Mouse (Mus musculus) right cerebral cortex, postnatal 14 days (tissue): ENCODE results near the gene Eif2b5.
"Not testable (repeated sequence)": the region's sequence is repeated elsewhere in the genome, so short reads cannot be mapped to it uniquely, and the experiment has no call there.

ENCODE experiments used
- DNase-seq: peaks from one replicate; pipeline ENCODE4 v3.0.0; 2022

Gene Eif2b5

GRCm38 (mm10) chr16:20498677-20499475 lies at the start of gene Eif2b5:
Gene Eif2b5, plus strand, starts transcription at chr16:20498817.
- peak; percentile 83 for DNase-seq

- no peak for DNase-seq
These were observed 46.8 kb upstream of the Eif2b5 start for GRCm38 (mm10) chr16:20451774-20452173.

- no peak for DNase-seq
These were observed 44.4 kb upstream of the Eif2b5 start for GRCm38 (mm10) chr16:20454155-20454654.

DNA sequence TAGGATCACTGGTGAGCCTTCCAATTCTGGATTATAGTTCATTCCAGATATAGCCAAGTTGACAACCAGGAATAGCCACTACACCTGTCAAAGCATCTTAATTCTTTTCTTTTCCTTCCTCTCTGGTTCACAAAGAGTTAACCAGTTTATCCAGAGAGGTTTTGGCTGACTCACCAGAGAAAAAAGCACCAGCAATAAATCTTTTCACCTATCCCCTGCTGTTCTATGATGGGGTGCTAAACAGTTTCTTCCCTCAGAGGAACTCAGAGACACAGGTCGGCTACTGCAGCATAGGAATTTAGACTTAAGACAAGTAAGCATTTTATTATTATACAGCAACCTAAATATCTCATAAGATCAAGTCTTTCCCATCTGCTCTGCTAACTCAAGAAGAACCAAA lies 42.5 kb upstream of the Eif2b5 start:
- DNase-seq, result no peak

GRCm38 (mm10) chr16:20458736-20459135 lies 39.9 kb upstream of the Eif2b5 start:
- DNase-seq, result not testable (repeated sequence)

DNA sequence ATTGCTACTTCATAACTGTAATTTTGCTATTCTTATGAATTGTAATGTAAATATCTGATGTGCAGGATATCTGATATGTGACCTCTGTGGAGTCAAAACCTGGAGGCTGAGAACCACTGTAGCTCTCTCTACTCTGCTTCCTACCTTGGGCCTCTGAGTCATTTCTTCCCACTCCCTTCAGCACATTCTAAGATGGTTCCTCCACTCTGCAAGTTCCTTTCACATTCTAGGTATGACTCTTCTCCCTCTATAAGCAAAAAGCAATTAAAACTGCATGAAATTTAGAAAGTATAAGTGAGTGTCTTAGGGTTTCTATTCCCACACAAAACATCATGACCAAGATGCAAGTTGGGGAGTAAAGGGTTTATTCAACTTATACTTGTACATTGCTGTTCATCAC lies 33.9 kb upstream of the Eif2b5 start:
- no peak for DNase-seq

- no peak for DNase-seq
These were observed 27.6 kb upstream of the Eif2b5 start for GRCm38 (mm10) chr16:20470981-20471380.

- no peak for DNase-seq
These were observed 26.9 kb upstream of the Eif2b5 start for GRCm38 (mm10) chr16:20471686-20472085.

- DNase-seq, result no peak
These were observed 24.9 kb upstream of the Eif2b5 start for GRCm38 (mm10) chr16:20473748-20474147.

- DNase-seq, result no peak
These were observed 24.4 kb upstream of the Eif2b5 start for GRCm38 (mm10) chr16:20474211-20474610.

DNA sequence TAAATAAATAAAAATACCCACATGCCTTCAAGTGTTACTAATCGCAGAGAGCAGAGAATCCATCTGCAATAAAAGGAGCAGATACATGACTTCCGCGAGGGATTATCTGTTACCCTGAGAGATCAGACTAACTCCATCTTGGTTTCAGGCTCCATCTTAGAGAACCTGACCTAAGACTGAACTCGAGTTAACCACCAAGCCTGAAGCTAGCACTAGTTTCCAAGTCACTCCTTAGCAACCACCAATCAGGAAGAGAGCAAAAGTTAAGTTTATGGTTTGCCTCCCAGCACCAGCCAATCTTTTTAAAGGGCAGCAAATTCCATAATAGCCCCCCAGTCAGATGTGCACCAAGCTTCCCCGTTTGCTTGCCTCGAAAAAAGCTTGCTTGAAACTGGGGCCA lies 23.8 kb upstream of the Eif2b5 start:
- no peak for DNase-seq

DNA sequence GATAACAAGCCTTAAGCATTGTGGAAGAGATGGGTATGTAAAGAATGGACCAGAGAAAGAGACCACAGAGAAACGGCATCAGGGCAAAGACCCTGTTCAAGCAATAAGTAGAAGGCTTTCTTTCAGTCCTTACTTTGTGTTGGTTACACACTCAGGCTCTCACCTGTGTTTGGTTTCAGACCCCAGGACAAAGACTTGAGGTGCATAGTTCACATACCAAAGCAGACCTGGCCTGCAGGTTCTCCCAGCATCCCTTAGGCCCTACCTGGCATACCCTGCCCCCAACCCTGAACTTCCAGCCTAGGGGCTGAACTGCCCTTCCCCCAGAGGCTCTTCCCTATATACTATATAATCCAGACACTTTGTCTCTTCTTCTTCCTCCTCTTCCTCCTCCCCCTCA lies 23.3 kb upstream of the Eif2b5 start:
- no peak for DNase-seq

DNA sequence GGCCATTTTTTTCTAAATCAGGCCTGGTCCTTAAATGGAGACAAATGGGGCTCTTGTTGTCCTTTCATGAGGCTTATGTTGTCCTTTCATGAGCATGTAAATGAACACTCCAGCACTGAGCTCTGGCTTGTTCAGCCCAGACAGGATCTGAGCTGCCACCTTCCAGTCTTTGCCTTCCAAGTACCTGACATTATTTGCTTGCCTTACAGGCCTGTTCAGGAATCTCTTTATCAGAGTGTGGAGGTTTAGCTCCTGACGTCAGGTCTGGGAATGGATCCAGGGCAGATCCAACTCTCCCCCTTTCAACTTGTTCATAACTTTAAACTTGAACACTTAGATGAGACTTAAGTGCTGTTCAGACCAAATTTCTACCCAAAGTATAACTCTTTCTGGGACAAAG lies 21.8 kb upstream of the Eif2b5 start:
- no peak for DNase-seq

- DNase-seq, result no peak
These were observed 21.3 kb upstream of the Eif2b5 start for GRCm38 (mm10) chr16:20477270-20477669.

- DNase-seq, result no peak
These were observed 20.1 kb upstream of the Eif2b5 start for GRCm38 (mm10) chr16:20478504-20478903.

GRCm38 (mm10) chr16:20479026-20479760 lies 19.4 kb upstream of the Eif2b5 start:
- DNase-seq, result not testable (repeated sequence)

GRCm38 (mm10) chr16:20480115-20480514 lies 18.5 kb upstream of the Eif2b5 start:
- no peak for DNase-seq

DNA sequence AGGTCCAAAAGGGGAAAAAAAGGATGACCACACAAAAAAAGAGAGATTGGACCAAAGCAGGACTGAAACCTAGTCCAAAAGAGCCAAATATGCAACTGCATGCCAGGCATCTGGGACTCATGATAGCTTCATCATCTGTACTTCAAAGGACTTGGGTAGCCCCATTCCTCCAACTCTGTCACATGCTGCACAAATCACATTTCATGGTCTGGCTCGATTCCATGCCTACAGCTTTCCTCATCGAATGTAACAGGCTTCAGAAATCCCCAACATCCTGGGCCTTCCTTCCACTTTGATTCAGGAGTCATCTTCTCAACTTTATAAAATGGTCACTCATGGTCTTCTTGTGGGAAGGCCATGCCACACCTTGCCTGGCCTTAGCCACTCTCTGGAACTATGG lies 16.9 kb upstream of the Eif2b5 start:
- DNase-seq, result no peak

DNA sequence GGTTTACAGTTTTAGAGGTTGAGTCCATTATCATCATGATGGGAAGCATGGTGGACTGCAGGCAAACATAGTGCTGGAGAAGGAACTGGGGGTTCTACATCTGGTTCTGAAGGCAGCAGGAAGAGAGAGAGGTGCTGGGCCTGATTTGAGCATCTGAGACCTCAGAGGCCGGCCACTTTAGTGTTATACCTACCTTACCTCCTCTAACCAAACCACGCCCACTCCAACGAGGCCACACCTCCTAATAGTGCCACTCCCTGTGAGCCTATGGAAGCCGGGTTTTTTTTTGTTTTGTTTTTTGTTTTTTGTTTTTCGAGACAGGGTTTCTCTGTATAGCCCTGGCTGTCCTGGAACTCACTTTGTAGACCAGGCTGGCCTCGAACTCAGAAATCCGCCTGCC lies 14.9 kb upstream of the Eif2b5 start:
- DNase-seq, result not testable (repeated sequence)

DNA sequence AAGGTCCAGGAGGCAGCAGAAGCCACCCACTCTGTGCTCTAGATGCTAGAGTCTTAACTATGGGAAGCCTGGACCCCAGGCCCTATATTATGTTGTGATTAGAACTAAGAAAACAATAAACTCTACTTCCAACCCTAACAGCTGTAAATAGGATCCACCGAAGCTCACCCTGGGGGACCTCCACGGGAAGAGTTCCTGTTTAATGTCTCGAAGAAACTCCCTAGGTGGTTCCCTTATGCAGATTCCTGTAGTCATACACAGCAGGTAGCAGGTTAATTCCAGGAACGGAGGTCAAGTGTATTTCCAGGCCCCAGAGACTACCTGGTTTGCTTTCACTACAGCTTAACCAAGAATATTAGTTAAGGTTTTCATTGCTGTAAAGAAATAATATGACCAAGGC lies 13.6 kb upstream of the Eif2b5 start:
- DNase-seq, result no peak

GRCm38 (mm10) chr16:20486048-20486447 lies 12.6 kb upstream of the Eif2b5 start:
- DNase-seq, result no peak

DNA sequence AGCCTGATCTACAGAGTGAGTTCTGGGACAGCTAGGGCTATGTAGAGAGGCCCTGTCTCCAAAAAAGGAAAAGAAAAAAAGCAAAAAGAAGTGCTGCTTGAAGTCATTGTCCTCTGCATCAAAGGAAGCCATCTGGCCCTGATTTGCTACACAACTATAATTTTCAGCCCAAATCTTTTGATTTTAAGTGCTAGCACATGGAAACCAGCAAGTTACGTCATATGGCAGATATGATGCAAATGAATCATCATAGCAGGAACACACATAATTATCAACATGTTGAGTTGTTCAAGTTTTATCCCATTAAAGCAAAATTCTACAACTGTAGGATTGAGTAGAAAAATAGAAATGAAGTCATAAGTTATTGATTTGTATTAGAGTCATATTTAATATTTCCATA lies 10.5 kb upstream of the Eif2b5 start:
- no peak for DNase-seq

- DNase-seq, result not testable (repeated sequence)
These were observed 9.9 kb upstream of the Eif2b5 start for GRCm38 (mm10) chr16:20488751-20489150.

- no peak for DNase-seq
These were observed 9.4 kb upstream of the Eif2b5 start for GRCm38 (mm10) chr16:20489233-20489632.
